Mouse (Mus musculus): ENCODE data around the gene Gpr27.

DNA sequence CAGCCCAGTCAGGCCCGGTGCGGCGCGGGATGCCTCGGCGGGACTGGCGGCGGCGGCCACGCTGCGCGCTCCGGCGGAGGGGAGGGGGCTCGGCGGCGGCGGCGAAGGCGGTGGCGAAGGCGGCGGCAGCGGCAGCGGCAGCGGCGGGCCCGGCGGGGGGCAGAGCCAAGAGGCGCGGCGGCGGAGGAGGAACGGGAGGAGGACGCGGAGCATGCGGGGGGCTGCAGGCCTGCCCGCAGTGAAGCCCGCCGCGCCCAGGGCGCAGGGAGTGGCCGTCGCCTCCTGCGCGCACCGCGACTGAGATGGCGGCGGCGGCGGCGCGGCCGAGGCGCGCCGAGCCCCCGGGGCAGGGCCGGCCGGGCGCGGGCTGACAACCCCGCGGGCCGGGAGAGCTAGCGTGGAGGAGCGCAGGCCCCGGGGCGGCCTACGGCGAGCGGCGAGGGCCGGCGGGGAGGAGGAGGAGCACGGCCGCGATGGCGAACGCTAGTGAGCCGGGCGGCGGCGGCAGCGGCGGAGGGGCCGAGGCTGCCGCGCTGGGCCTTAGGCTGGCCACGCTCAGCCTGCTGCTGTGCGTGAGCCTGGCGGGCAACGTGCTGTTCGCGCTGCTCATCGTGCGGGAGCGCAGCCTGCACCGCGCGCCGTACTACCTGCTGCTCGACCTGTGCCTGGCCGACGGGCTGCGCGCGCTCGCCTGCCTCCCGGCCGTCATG is at the start of gene Gpr27:
- TF ChIP-seq CTCF (IDR thresholded peaks at IDR 0.05), result no peak
- TF ChIP-seq EP300 (IDR thresholded peaks at IDR 0.05), result no peak

Measured in lung, postnatal 0 days (tissue).